Mouse (Mus musculus) cerebellum, adult 2 months (tissue): ENCODE data around the gene Cdc14b.

Experiments used
- CTCF ChIP-seq: fragments of 200-500 bp; IDR thresholded peaks from 2 replicates; pipeline ENCODE4 v1.5.1; 2011; ENCODE audit warnings: low read depth, mild to moderate bottlenecking, control low read depth, low read length, moderate library complexity, borderline replicate concordance; ENCODE audit not compliant: insufficient read depth
- POLR2A ChIP-seq: fragments of 200-500 bp; IDR thresholded peaks from 2 replicates; pipeline ENCODE4 v1.6.1; 2011; ENCODE audit warnings: low read length, control low read depth, borderline replicate concordance; ENCODE audit not compliant: insufficient read depth

GRCm38 (mm10) chr13:64185176-64185575 lies 89.9 kb downstream of the Cdc14b start:
- TF ChIP-seq POLR2A: no peak
- no peak for TF ChIP-seq CTCF
